Mouse (Mus musculus) brown adipose tissue, adult 24 weeks (tissue): Measurements from ENCODE around the gene Gse1. TPM values are rescaled to one million over a fixed set of nuclear protein-coding genes. Genes with fewer than 3 reads are reported as not detected.

ENCODE experiments used
- H3K27ac ChIP-seq: fragments of 200-500 bp; replicated peaks from 2 replicates; pipeline ENCODE4 v1.5.1; 2012; ENCODE audit warnings: low read depth, mild to moderate bottlenecking, low read length
- H3K4me1 ChIP-seq: fragments of 200-500 bp; 2 replicates; pipeline ENCODE4 v1.6.1; 2012; ENCODE audit warnings: low read length, mixed read lengths; ENCODE audit not compliant: control insufficient read depth, insufficient read depth, insufficient read length
- H3K4me3 ChIP-seq: fragments of 200-500 bp; 2 replicates; pipeline ENCODE4 v1.5.1; 2012; ENCODE audit warnings: low read depth, mild to moderate bottlenecking, low read length, moderate library complexity; ENCODE audit not compliant: insufficient read depth
- polyA plus RNA-seq: library from polyadenylated mRNA; stranded (reverse); fragments of >200 nt; gene quantifications from 2 replicates; pipeline ENCODE4 v1.2.4, GENCODE M21; 2012; ENCODE audit not compliant: missing spikeins, insufficient read depth, insufficient read length

The Gse1 gene
- polyA plus RNA-seq, 1 experiment, result 9.9 TPM

- H3K4me1 ChIP-seq, result peaks cover 28% of the 10 kb centered on the region
- H3K27ac ChIP-seq, result no peak overlapping the region
- H3K4me3 ChIP-seq, result no peak overlapping the region
Measured at GRCm38 (mm10) chr8:120375170-120375569, 146.9 kb downstream of the Gse1 start.

DNA sequence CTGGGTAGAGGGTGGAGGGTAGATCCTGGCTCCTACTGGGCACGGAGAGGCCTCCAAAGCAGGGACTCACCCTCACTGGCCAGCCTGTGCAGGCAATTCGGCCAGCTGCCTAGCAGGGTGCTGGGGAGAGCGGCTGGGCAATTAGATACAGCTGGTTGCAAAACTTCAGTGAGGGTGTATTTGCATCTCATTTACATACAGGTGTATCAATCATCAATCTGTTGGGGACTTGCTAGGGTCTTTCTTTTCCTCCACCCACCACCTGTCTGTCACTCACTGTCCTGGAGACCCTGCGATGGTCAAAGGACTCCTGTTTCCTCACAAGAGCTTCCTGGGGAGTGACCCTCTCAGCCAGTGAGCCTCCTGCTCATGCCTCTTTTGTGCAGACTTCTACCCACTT lies 148.0 kb downstream of the Gse1 start:
- Histone ChIP-seq H3K4me3 (no peak overlapping the region), H3K27ac (no peak overlapping the region), H3K4me1 (peaks cover 20% of the 10 kb centered on the region)

DNA sequence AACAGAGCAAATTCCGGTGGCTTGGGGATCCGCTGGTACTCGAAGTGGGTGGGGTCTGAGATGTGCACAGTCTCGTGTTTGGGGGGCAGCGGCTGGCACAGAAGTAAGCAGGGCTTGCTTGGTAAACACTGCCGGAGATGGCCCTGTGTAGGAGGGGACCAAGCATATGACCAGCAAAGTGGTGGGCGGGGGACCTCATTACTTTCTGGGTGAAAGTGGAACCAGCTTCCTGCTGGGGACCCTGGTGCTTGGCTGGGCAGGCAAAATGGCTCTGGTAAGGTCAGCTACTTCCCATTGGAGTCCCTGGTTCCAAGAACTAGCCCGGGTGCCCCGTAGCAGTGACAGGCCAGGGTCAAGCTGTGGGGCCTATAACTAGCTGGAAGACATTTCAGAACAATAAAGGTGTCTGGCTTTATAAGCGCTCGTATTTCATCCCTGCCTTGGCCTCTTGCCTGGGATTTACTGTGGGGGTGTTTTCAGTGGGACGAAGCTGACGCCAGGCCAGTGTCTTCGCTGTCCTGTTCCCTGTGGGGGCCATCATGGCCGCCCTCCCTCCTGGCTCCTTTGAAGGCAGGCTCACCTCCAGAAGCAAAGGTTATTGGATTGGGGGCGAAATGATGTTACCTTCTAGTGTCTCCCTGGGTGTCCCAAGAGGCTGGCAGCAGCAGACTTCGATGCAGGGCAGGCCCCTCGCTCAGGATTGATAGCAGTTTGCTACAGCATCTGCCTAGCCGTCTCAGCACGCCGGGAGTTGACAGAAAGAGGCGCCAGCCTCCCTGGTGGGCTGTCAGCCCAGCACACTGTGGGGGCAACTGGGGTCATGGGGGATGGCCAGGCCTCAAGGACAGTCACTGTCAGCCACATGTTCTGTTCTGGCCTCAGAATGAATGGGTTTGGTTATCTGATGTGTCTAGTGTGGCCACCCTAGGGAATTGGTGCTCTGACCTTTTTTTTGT lies 148.9 kb downstream of the Gse1 start:
- Histone ChIP-seq H3K4me3 (no peak overlapping the region), H3K27ac (no peak overlapping the region), H3K4me1 (peaks cover 20% of the 10 kb centered on the region)

DNA sequence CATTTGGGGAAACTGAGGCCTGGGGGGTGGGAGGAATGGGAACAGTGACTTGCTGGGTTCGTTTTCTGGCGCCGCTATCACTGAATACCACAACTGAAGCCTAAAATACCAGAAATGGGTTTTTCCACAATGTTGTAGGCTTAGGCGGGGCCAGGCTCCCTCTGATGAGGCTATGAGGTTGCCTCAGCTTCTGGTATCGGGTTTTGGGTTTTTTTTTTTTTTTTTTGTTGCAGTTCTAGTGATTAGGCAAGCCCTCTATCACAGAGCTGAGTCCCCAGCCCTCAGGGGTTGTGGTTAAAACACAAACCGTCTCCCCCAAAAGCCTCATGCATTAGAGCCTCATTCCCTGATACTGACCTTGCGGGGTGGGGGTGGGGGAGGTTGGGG lies 149.5 kb downstream of the Gse1 start:
- Histone ChIP-seq H3K4me3 (no peak overlapping the region), H3K4me1 (peaks cover 22% of the 10 kb centered on the region), H3K27ac (no peak overlapping the region)

DNA sequence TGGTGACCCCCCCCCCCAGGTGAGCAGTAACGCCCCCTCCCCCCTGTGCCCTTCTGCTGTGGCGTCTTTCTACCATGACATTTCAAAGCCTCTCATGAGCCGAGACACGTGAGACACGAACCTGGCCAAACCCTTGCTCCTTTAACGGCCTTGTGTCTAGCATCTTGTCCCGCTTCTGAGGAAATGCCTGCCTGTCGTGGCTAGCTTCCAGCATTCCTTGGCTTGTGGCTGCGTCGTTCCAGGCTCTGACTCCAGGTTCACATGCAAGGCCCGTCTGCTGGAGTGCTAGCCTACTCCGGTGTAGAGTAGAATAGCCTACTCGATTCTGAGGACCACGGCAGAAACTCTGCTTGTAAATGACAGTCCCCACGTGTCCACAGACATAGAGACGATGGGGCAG lies 150.1 kb downstream of the Gse1 start:
- Histone ChIP-seq H3K4me3 (no peak overlapping the region), H3K4me1 (peaks cover 22% of the 10 kb centered on the region), H3K27ac (no peak overlapping the region)

GRCm38 (mm10) chr8:120379015-120379414 lies 150.8 kb downstream of the Gse1 start:
- H3K27ac ChIP-seq, result no peak overlapping the region
- no peak overlapping the region for H3K4me3 ChIP-seq
- peaks cover 22% of the 10 kb centered on the region for H3K4me1 ChIP-seq

DNA sequence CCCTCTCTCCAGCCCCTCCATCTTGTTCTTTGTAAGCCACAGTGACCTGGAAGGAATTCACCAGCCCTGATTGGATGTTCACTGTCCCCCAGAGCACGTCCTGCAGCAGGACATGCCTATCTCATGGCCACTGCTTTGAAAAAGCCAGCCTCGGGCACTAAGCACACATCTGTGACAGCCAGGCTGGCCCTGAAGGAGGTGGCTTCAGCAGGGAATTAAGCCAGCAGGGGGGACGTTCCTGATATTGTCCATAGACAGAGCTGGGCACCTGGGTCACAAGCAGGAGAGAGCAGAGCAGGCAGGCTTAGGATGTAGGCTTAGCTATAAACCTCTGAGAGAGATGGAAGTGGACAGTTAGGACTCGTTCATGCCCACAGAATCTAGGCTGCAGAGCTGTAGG lies 153.6 kb downstream of the Gse1 start:
- Histone ChIP-seq H3K4me3 (no peak overlapping the region), H3K4me1 (peaks cover 16% of the 10 kb centered on the region), H3K27ac (no peak overlapping the region)

- Histone ChIP-seq H3K4me3 (no peak overlapping the region), H3K27ac (no peak overlapping the region), H3K4me1 (peaks cover 13% of the 10 kb centered on the region)
Measured at GRCm38 (mm10) chr8:120382436-120383203, 154.4 kb downstream of the Gse1 start.

GRCm38 (mm10) chr8:120383204-120383560 lies 154.9 kb downstream of the Gse1 start:
- H3K4me1 ChIP-seq, result peaks cover 13% of the 10 kb centered on the region
- H3K27ac ChIP-seq, result no peak overlapping the region

DNA sequence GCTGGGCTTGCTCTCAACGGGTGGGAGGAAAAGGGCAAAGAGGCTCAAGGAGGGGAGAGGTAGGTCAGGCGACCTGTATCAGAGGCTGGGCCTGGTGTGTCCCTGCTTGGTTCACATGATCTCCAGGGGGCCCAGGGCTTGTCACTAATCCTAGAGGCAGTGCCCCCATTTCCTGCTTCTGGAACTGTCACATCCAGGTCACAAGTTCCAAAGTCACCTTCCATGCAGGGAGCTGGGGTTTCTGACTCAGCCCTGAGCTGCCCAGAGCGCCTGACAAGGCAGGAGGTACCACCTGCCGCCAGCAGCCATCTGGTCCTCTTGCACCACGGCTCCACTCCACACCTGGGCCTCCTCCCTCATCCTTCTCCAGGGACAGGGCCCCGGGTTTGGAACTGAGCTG lies 155.5 kb downstream of the Gse1 start:
- no peak overlapping the region for H3K4me3 ChIP-seq
- H3K4me1 ChIP-seq, result peaks cover 10% of the 10 kb centered on the region
- H3K27ac ChIP-seq, result no peak overlapping the region

More at GRCm38 (mm10) chr8:120383204-120383560, 154.9 kb downstream of the Gse1 start:
- no peak overlapping the region for H3K4me3 ChIP-seq

DNA sequence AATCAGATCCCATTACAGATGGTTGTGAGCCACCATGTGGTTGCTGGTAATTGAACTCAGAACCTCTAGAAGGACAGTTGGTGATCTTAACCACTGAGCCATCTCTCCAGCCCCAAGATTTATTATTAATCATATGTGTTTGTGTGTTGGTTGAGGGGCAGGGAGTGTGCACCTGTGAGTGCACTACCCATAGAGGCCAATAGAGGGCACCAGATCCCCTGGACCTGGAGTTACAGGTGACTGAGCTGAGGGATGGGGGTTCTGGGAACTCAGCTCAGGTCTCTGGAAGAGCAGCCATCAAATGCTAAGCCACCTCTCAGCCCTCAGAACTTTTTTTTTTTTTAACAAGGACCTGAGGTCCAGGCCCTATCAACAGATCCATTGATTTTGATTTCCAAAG lies 156.5 kb downstream of the Gse1 start:
- Histone ChIP-seq H3K27ac (no peak overlapping the region), H3K4me1 (peaks cover 6% of the 10 kb centered on the region), H3K4me3 (no peak overlapping the region)

GRCm38 (mm10) chr8:120388246-120388645 lies 160.0 kb downstream of the Gse1 start:
- Histone ChIP-seq H3K4me3 (no peak overlapping the region), H3K27ac (no peak overlapping the region), H3K4me1 (peaks cover 2% of the 10 kb centered on the region; the same call in 1 of the 2 replicates)

DNA sequence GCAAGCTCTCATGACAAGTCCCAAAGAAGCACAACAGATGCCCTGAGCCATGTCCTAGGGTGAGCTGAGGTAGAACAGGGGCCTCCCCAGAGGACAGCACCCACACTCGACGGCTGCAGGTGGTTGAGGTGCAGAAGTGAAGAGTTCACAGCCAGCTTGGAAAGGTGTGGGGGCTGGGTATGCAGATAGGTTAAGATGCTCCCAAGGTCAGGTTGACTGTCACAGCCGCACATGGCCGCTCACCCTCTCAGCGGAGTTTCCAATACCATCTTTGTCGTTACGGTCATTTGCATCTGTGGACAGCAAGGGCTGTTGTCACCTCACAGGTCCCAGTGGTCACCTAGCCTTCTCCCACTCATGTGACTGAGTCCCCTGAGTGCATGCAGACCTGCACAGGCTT lies 162.3 kb downstream of the Gse1 start:
- Histone ChIP-seq H3K4me3 (no peak overlapping the region), H3K4me1 (peaks cover 6% of the 10 kb centered on the region; the same call in 1 of the 2 replicates), H3K27ac (no peak overlapping the region)

DNA sequence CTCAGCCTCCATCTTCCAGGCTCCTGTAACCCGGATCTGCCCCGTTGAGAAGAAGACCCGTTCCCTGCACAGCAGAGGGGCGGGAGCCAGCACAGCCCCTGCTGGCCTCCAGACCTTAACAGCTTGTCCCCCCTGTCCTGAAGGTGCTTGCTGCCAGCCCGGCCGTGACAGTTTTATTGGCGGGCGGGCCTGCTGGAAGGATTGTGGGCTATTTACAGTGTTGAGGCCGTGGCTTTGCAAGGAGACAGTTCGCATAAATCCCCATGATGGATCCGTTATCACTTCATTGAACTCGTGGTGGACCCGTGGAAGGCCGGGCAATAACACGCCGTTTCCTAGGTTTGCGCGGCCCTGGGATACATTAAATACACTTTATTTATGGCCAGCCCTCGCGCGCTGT lies 163.6 kb downstream of the Gse1 start:
- no peak overlapping the region for H3K4me3 ChIP-seq
- peaks cover 6% of the 10 kb centered on the region; the same call in 1 of the 2 replicates for H3K4me1 ChIP-seq
- no peak overlapping the region for H3K27ac ChIP-seq

DNA sequence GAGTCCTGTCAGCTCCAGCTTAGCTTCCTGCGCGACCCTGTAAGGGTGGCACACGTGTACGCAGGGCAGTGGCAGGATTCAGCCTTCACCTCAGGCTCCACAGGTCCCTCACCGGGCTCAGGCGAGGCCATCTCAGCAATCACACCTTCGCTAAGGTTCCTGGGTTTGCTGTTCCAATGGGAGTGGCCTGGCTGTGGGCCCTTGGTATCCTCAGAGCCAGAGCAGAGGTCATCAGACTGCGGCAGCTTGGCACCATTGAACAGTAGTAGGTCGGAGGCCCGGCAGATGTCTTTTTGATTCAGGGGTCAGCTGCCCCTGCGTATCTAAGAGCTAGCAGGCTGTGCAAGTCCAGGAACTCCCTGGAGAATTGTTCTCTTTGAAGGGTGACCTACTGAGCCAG lies 164.8 kb downstream of the Gse1 start:
- H3K4me1 ChIP-seq, result peaks cover 6% of the 10 kb centered on the region; the same call in 1 of the 2 replicates
- H3K27ac ChIP-seq, result no peak overlapping the region
- H3K4me3 ChIP-seq, result no peak overlapping the region
